Mouse (Mus musculus): ENCODE results near the gene Ankrd17.

- TF ChIP-seq CTCF (IDR thresholded peaks at IDR 0.05; ENCODE audit: borderline replicate concordance, extremely low read depth, insufficient read depth, insufficient read length) (no peak), POLR2A (IDR thresholded peaks at IDR 0.05; ENCODE audit: borderline replicate concordance, extremely low read depth, insufficient read depth, insufficient read length, poor library complexity, severe bottlenecking) (no peak)
Measured at GRCm38 (mm10) chr5:90370401-90370800, 4.0 kb upstream of the Ankrd17 start.

All from brain, embryonic 14.5 days (tissue).